Comparison of ENCODE assay signal across 14 mouse cellular contexts in the genomic region with DNA sequence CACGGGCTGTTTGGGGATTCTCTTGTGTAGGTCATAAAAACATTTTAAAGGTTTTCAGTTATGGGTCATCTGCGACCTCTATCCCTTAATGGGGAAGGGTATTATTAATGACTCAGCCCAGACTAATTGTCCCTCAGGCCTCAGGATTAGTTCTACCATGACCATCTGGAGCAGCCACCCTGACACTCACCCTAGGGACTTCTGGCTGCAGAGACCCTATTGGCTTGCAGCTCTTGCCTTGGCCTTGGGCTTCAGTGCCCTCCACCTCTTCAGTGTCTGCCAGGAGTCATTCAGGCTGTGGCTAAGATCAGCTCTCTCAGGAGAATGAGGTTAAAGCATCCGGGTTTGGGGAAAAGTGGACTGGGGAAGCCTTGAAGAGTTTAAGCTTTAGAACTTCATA.
"Had no signal": no experiment of that assay in that cellular context is flagged by ENCODE, and none has a peak within 500 bp of the region (broad histone marks: within the 10 kb centered on the region; RNA-seq: fewer than 3 reads in every experiment).

No protein-coding gene starts in this region.

- H3K9me3 ChIP-seq: limb, embryonic 15.5 days; liver, embryonic 12.5 days had no signal

- H3K4me1 ChIP-seq: kidney, embryonic 15.5 days; limb, embryonic 15.5 days; liver, embryonic 12.5 days; stomach, embryonic 15.5 days had no signal

- H3K27me3 ChIP-seq: kidney, embryonic 15.5 days; limb, embryonic 15.5 days; liver, embryonic 12.5 days; stomach, embryonic 15.5 days had no signal

- H3K27ac ChIP-seq: kidney, embryonic 15.5 days; left cerebral cortex, adult 2 months; limb, embryonic 15.5 days; liver, embryonic 12.5 days; stomach, embryonic 15.5 days had no signal

- H3K9ac ChIP-seq: kidney, embryonic 15.5 days; limb, embryonic 15.5 days; liver, embryonic 12.5 days; lung, embryonic 14.5 days; stomach, embryonic 15.5 days had no signal

- DNase-seq: kidney, adult 2 months; kidney, postnatal 14 days; lung, embryonic 14.5 days; lung, postnatal 10 days; lung, postnatal 4 days; thymus, adult 2 months; thymus, postnatal 25 days had no signal

- ATAC-seq: intestine, embryonic 16.5 days; liver, embryonic 12.5 days; midbrain, embryonic 16.5 days had no signal

- H3K36me3 ChIP-seq: kidney, embryonic 15.5 days; limb, embryonic 15.5 days; liver, embryonic 12.5 days; stomach, embryonic 15.5 days had no signal

- H3K4me2 ChIP-seq: kidney, embryonic 15.5 days; limb, embryonic 15.5 days; liver, embryonic 12.5 days; lung, embryonic 14.5 days; stomach, embryonic 15.5 days had no signal

- H3K4me3 ChIP-seq: kidney, embryonic 15.5 days; left cerebral cortex, adult 2 months; limb, embryonic 15.5 days; liver, embryonic 12.5 days; stomach, embryonic 15.5 days had no signal
